Mouse (Mus musculus) brown adipose tissue, adult 24 weeks (tissue): ENCODE measurements around the gene Fam205a2. TPM values are rescaled to one million over a fixed set of nuclear protein-coding genes. Genes with fewer than 3 reads are reported as not detected.
"Not testable (repeated sequence)": the region's sequence is repeated elsewhere in the genome, so short reads cannot be mapped to it uniquely, and the experiment has no call there.

Source experiments
- H3K27ac ChIP-seq: fragments of 200-500 bp; replicated peaks from 2 replicates; pipeline ENCODE4 v1.5.1; 2012; ENCODE audit warnings: low read depth, mild to moderate bottlenecking, low read length
- H3K4me1 ChIP-seq: fragments of 200-500 bp; 2 replicates; pipeline ENCODE4 v1.6.1; 2012; ENCODE audit warnings: low read length, mixed read lengths; ENCODE audit not compliant: control insufficient read depth, insufficient read depth, insufficient read length
- H3K4me3 ChIP-seq: fragments of 200-500 bp; 2 replicates; pipeline ENCODE4 v1.5.1; 2012; ENCODE audit warnings: low read depth, mild to moderate bottlenecking, low read length, moderate library complexity; ENCODE audit not compliant: insufficient read depth
- polyA plus RNA-seq: library from polyadenylated mRNA; stranded (reverse); fragments of >200 nt; gene quantifications from 2 replicates; pipeline ENCODE4 v1.2.4, GENCODE M21; 2012; ENCODE audit not compliant: missing spikeins, insufficient read depth, insufficient read length

Fam205a2 gene
- polyA plus RNA-seq: not detected in 2 replicates

DNA sequence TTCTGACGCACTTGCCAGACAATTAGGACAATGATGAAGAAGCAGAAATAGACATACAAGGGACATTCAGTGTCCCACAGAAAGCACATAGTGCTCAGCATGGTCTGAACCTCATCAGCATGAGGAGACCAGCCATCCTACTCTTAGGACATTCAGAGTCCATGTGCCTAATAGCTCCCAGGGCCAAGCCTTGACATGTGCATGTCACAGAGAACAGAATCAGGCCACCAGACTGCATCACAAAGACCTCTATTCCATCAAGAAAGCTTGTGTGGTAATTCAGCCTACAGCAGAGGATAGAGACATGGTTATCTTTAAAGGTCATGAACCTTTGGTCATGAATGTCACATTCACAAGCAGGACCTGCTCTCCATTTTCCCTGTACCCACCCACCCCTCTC is at the start of gene Fam205a2:
Fam205a2 (minus strand) TSS at position 101 of the 400 bp plus-strand sequence.
- not testable (repeated sequence) for H3K4me1 ChIP-seq, H3K27ac ChIP-seq, H3K4me3 ChIP-seq

Other genes with a start within 250 kb of the Fam205a2 start
- not detected in 2 replicates for gene Gm21953, start 233.9 kb downstream of the Fam205a2 start, polyA plus RNA-seq
- gene Fam205a3, start 209.8 kb downstream of the Fam205a2 start, polyA plus RNA-seq: not detected in 2 replicates
- gene Gm21586, start 88.8 kb downstream of the Fam205a2 start, polyA plus RNA-seq: not detected in 2 replicates
- not detected in 2 replicates for gene Gm2163, start 61.4 kb downstream of the Fam205a2 start, polyA plus RNA-seq
- not detected in 2 replicates for gene Gm10591, start 84.0 kb upstream of the Fam205a2 start, polyA plus RNA-seq
- 3.0 TPM in 1 of 2 replicates, not detected in the other for gene Gm2564, start 101.5 kb upstream of the Fam205a2 start, polyA plus RNA-seq
- not detected in 2 replicates for gene Ccl27b, start 127.1 kb upstream of the Fam205a2 start, polyA plus RNA-seq
- gene Il11ra2, start 133.7 kb upstream of the Fam205a2 start, polyA plus RNA-seq: not detected in 2 replicates
- gene 4930578G10Rik, start 207.4 kb upstream of the Fam205a2 start, polyA plus RNA-seq: not detected in 2 replicates
- not detected in 2 replicates for gene Ccl19, start 228.4 kb upstream of the Fam205a2 start, polyA plus RNA-seq
- gene Ccl21a, start 245.8 kb upstream of the Fam205a2 start, polyA plus RNA-seq: 6.6 and 36.9 TPM in 2 replicates